Comparison of ENCODE assay signal across 15 mouse cellular contexts in the genomic region with DNA sequence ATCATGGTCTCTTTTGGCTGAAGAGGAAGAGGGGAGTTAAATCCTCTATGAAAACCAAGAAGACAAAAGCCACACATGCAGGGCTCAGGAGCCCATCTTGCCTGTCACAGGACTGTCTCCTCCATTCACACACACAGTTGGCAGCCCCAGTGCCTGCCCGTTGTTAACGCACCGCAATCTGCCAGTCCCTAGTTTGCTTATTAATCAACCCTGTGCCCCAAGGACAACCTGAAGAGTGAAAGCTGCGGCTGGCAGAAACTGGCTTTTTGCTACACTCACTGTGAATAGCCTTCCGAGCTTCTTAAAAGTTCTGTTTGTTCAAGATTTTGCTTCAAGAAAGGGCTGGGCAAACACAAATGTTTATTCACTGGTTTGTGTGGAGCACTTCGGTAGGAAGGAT. TPM values are rescaled to one million over a fixed set of nuclear protein-coding genes. Genes with fewer than 3 reads are reported as not detected.
DNase-seq lines count a peak whose midpoint lies in the region; ATAC-seq and TF ChIP-seq lines count a peak whose summit lies in the region.
"Had no signal": no experiment of that assay in that cellular context is flagged by ENCODE, and none has a peak within 500 bp of the region (broad histone marks: within the 10 kb centered on the region; RNA-seq: fewer than 3 reads in every experiment).

No protein-coding gene starts in this region.

- no peak overlapping the region for H3K27ac ChIP-seq in hindbrain, postnatal 0 days
- no peak overlapping the region for H3K27ac ChIP-seq in hindbrain, embryonic 10.5 days
- H3K27ac ChIP-seq in lung, embryonic 14.5 days (ENCODE audit: low read depth) = peak overlapping the region; percentile 54; the same call in 1 of the 2 replicates
- H3K27ac ChIP-seq: left cerebral cortex, adult 2 months; limb, embryonic 13.5 days; midbrain, embryonic 13.5 days had no signal

- no peaks in the 10 kb centered on the region for H3K4me1 ChIP-seq in hindbrain, postnatal 0 days (ENCODE audit: insufficient read depth, low read length)
- H3K4me1 ChIP-seq in hindbrain, embryonic 10.5 days (replicated peaks) = no peaks in the 10 kb centered on the region
- H3K4me1 ChIP-seq in lung, embryonic 14.5 days (ENCODE audit: insufficient read depth) = peaks cover 6% of the 10 kb centered on the region; the same call in 1 of the 2 replicates

- no peak overlapping the region for H3K4me2 ChIP-seq in hindbrain, postnatal 0 days (ENCODE audit: low read depth, low read length)
- H3K4me2 ChIP-seq in lung, embryonic 14.5 days = no peak overlapping the region
- H3K4me2 ChIP-seq: limb, embryonic 13.5 days; midbrain, embryonic 13.5 days had no signal

- H3K9me3 ChIP-seq in hindbrain, postnatal 0 days (ENCODE audit: low read length) = no peaks in the 10 kb centered on the region
- H3K9me3 ChIP-seq in hindbrain, embryonic 10.5 days = no peaks in the 10 kb centered on the region
- H3K9me3 ChIP-seq in lung, embryonic 14.5 days (ENCODE audit: low read depth, low read length) = no peaks in the 10 kb centered on the region
- H3K9me3 ChIP-seq: limb, embryonic 13.5 days; midbrain, embryonic 13.5 days had no signal

- H3K36me3 ChIP-seq in hindbrain, postnatal 0 days (ENCODE audit: insufficient read depth, low read length) = no peaks in the 10 kb centered on the region
- 0 out of 2 replicates have a peak, but pooled peaks cover 4% of the 10 kb centered on the region for H3K36me3 ChIP-seq in hindbrain, embryonic 10.5 days
- no peaks in the 10 kb centered on the region for H3K36me3 ChIP-seq in lung, embryonic 14.5 days (ENCODE audit: insufficient read depth)
- H3K36me3 ChIP-seq: midbrain, embryonic 13.5 days had no signal

- no peak for TF ChIP-seq CTCF in hindbrain, postnatal 0 days (IDR thresholded peaks at IDR 0.05; ENCODE audit: low read depth)
- TF ChIP-seq CTCF in lung, embryonic 14.5 days (IDR thresholded peaks at IDR 0.05; ENCODE audit: low read depth) = no peak

- no peak overlapping the region for H3K4me3 ChIP-seq in hindbrain, postnatal 0 days (ENCODE audit: low read length)
- no peak overlapping the region for H3K4me3 ChIP-seq in hindbrain, embryonic 10.5 days
- H3K4me3 ChIP-seq in lung, embryonic 14.5 days (ENCODE audit: low read depth, low read length) = no peak overlapping the region
- H3K4me3 ChIP-seq: erythroblast, embryonic 14.5 days; left cerebral cortex, adult 2 months; limb, embryonic 13.5 days; midbrain, embryonic 13.5 days had no signal

- ATAC-seq in hindbrain, postnatal 0 days = no peak
- ATAC-seq in lung, embryonic 14.5 days (ENCODE audit: insufficient read depth) = no peak
- ATAC-seq: midbrain, embryonic 13.5 days had no signal

- no peak overlapping the region for H3K9ac ChIP-seq in hindbrain, postnatal 0 days (replicated peaks; ENCODE audit: low read length)
- H3K9ac ChIP-seq in lung, embryonic 14.5 days = no peak overlapping the region
- H3K9ac ChIP-seq: limb, embryonic 13.5 days; midbrain, embryonic 13.5 days had no signal

- DNase-seq in adrenal gland, adult 2 months = peak; percentile 62
- DNase-seq in adrenal gland, adult 18-20 months (ENCODE audit: low spot score in 2 of 2) = no peak
- DNase-seq in hindbrain, postnatal 0 days (ENCODE audit: low spot score) = peak; percentile 13
- DNase-seq in hindbrain, embryonic 10.5 days (ENCODE audit: low spot score) = no peak
- DNase-seq in lung, embryonic 14.5 days = no peak
- DNase-seq in lung, postnatal 10 days = no peak
- DNase-seq in adrenal gland, postnatal 25 days = peak; percentile 26
- DNase-seq in spleen, postnatal 14 days (ENCODE audit: low spot score in 2 of 2) = no peak
- DNase-seq: cerebellum, adult 18-20 months; heart, postnatal 10 days; lung, postnatal 36 days had no signal

- whole genome bisulfite sequencing in hindbrain, postnatal 0 days = 32% methylated on average over 6 of the region's 6 CpGs
- 75% methylated on average over 6 of the region's 6 CpGs for WGBS in hindbrain, embryonic 10.5 days
- WGBS in lung, embryonic 14.5 days = 49% methylated on average over 6 of the region's 6 CpGs

- no peaks in the 10 kb centered on the region for H3K27me3 ChIP-seq in hindbrain, postnatal 0 days (ENCODE audit: insufficient read depth, low read length)
- H3K27me3 ChIP-seq in hindbrain, embryonic 10.5 days (ENCODE audit: insufficient read depth, poor library complexity, severe bottlenecking) = no peaks in the 10 kb centered on the region
- no peaks in the 10 kb centered on the region for H3K27me3 ChIP-seq in lung, embryonic 14.5 days (ENCODE audit: insufficient read depth, low read length)
- H3K27me3 ChIP-seq: limb, embryonic 13.5 days; midbrain, embryonic 13.5 days had no signal

RNA-seq across cellular contexts. Expression of gene Tmem131, which starts 50.3 kb away (rescaled TPM):
- total RNA-seq in adrenal gland, adult 2 months (2021) = 10 to 100 TPM; 38.8 to 51.0 TPM
- polyA plus RNA-seq in adrenal gland, adult 2 months (2012; rRNA removed) = 15.8 and 17.8 TPM in 2 replicates
- 10 to 100 TPM; 37.2 to 44.1 TPM for total RNA-seq in adrenal gland, adult 18-20 months (2021)
- total RNA-seq in hindbrain, postnatal 0 days (2014; rRNA removed) = 21.5 and 22.9 TPM in 2 replicates
- polyA plus RNA-seq in hindbrain, postnatal 0 days (2015; fragmentation: Nextera tagmentation; extraction: Ambion mirVana) = 8.0 and 8.9 TPM in 2 replicates
- polyA plus RNA-seq in hindbrain, embryonic 10.5 days (2016; fragmentation: Nextera tagmentation; extraction: Ambion mirVana) = 11.0 and 12.7 TPM in 2 replicates
- 18.4 TPM in 2 replicates for polyA plus RNA-seq in lung, embryonic 14.5 days (2014; fragmentation: Nextera tagmentation; extraction: Ambion mirVana)
- total RNA-seq in adrenal gland, postnatal 25 days (2021) = 48.1 and 50.8 TPM in 2 replicates

Comparison
In these comparisons a context has a peak if more than half of its experiments do, and no peak if none do; other contexts are left out.
1. DNase-seq: peak in adrenal gland, adult 2 months (single experiment), hindbrain, postnatal 0 days (single experiment) and adrenal gland, postnatal 25 days (single experiment); none in adrenal gland, adult 18-20 months (0 of 2), hindbrain, embryonic 10.5 days (single experiment), lung, embryonic 14.5 days (single experiment), lung, postnatal 10 days (single experiment) and spleen, postnatal 14 days (0 of 2).